Mouse (Mus musculus) heart, postnatal 14 days (tissue): Measurements from ENCODE around the gene Csta1. TPM values are rescaled to one million over a fixed set of nuclear protein-coding genes. Genes with fewer than 3 reads are reported as not detected.
"Not testable (repeated sequence)": the region's sequence is repeated elsewhere in the genome, so short reads cannot be mapped to it uniquely, and the experiment has no call there.

Experiments
- DNase-seq, 2 experiments: peaks; one replicate each; pipeline ENCODE4 v3.0.0; 2021 to 2022
- intact Hi-C: fragments of 180-260 bp; cut with DNase I; formaldehyde crosslinking; loops from one replicate; pipeline ENCODE4 v1.15.1; 2025
- long read RNA-seq, 2 experiments: library from polyadenylated mRNA; stranded (forward); transcript quantifications; one replicate each; pipeline ENCODE4 v2.0.0; 2021
- total RNA-seq, 2 experiments: library from RNA; stranded (reverse); gene quantifications; 2 replicates each; pipeline ENCODE4 v1.2.3; 2021

Gene Csta1
- not detected for total RNA-seq
- long read RNA-seq, experiment 1, result 0 reads
- long read RNA-seq, experiment 2, result 0 reads

- no peak for DNase-seq
- intact Hi-C loops, result no loop called here
Observed at GRCm38 (mm10) chr16:36131141-36131540, at the start of gene Csta1. Csta1 (minus strand) TSS chr16:36131241.

- intact Hi-C loops, result no loop called here
- DNase-seq, result no peak
Observed at GRCm38 (mm10) chr16:36179910-36180309, 48.9 kb upstream of the Csta1 start.

GRCm38 (mm10) chr16:36176108-36176507 is 45.1 kb upstream of the Csta1 start:
- DNase-seq, result no peak
- intact Hi-C loops, result no loop called here

- DNase-seq, intact Hi-C loops: not testable (repeated sequence)
Observed at GRCm38 (mm10) chr16:36167841-36168240, 36.8 kb upstream of the Csta1 start.

- intact Hi-C loops, result no loop called here
- no peak for DNase-seq
Observed at GRCm38 (mm10) chr16:36156402-36156975, 25.4 kb upstream of the Csta1 start, which contains the start of gene Stfa2l1. Stfa2l1 (plus strand) TSS chr16:36156811.

GRCm38 (mm10) chr16:36138201-36138600 is 7.2 kb upstream of the Csta1 start:
- DNase-seq, result no peak
- intact Hi-C loops, result no loop called here

GRCm38 (mm10) chr16:36128092-36128491 is 2.9 kb downstream of the Csta1 start:
- no peak for DNase-seq
- intact Hi-C loops, result no loop called here

- intact Hi-C loops, DNase-seq: not testable (repeated sequence)
Observed at GRCm38 (mm10) chr16:36115751-36116150, 15.3 kb downstream of the Csta1 start.

- intact Hi-C loops, DNase-seq: not testable (repeated sequence)
Observed at GRCm38 (mm10) chr16:36111486-36111885, 19.6 kb downstream of the Csta1 start.

- intact Hi-C loops, result no loop called here
- DNase-seq, result no peak
Observed at GRCm38 (mm10) chr16:36102211-36102610, 28.8 kb downstream of the Csta1 start.

- intact Hi-C loops, result no loop called here
- no peak for DNase-seq
Observed at GRCm38 (mm10) chr16:36101526-36101925, 29.5 kb downstream of the Csta1 start.

- DNase-seq, intact Hi-C loops: not testable (repeated sequence)
Observed at GRCm38 (mm10) chr16:36097813-36098499, 33.1 kb downstream of the Csta1 start.

GRCm38 (mm10) chr16:36094079-36094478 is 37.0 kb downstream of the Csta1 start:
- intact Hi-C loops, result no loop called here
- no peak for DNase-seq

GRCm38 (mm10) chr16:36090785-36091509 is 40.1 kb downstream of the Csta1 start:
- intact Hi-C loops, result no loop called here
- DNase-seq, result no peak

GRCm38 (mm10) chr16:36089850-36090616 is 41.0 kb downstream of the Csta1 start:
- DNase-seq, result no peak
- intact Hi-C loops, result no loop called here

- intact Hi-C loops, result no loop called here
- peak in 1 of 2 experiments; percentile 15 for DNase-seq
Observed at GRCm38 (mm10) chr16:36089065-36089464, 42.0 kb downstream of the Csta1 start.

- no peak for DNase-seq
- intact Hi-C loops, result no loop called here
Observed at GRCm38 (mm10) chr16:36087846-36088245, 43.2 kb downstream of the Csta1 start.

GRCm38 (mm10) chr16:36079916-36080315 is 51.1 kb downstream of the Csta1 start:
- DNase-seq, result no peak
- intact Hi-C loops, result loop anchor here (10.0 kb wide), 2 partner anchors 745 to 795 kb away; partner anchors contain the start of genes Eaf2, Golgb1 and Iqcb1

GRCm38 (mm10) chr16:36074772-36075171 is 56.3 kb downstream of the Csta1 start:
- intact Hi-C loops, result loop anchor here (10.0 kb wide), 2 partner anchors 750 to 800 kb away; partner anchors contain the start of genes Eaf2, Golgb1 and Iqcb1
- DNase-seq, result no peak

- no peak for DNase-seq
- intact Hi-C loops, result loop anchor here (10.0 kb wide), 2 partner anchors 752 to 802 kb away; partner anchors contain the start of genes Eaf2, Golgb1 and Iqcb1
Observed at GRCm38 (mm10) chr16:36072410-36073011, 58.5 kb downstream of the Csta1 start.
